Mouse (Mus musculus) right cerebral cortex, postnatal 10 days (tissue): ENCODE measurements around the gene Ice2.

Experiments
- DNase-seq, 2 experiments: peaks; one replicate each; pipeline ENCODE4 v3.0.0; 2021; ENCODE audit warnings: low spot score in 2 of 2

Gene Ice2

GRCm38 (mm10) chr9:69404671-69405070 lies 7.0 kb downstream of the Ice2 start:
- DNase-seq: no peak

- DNase-seq: no peak
Measured at GRCm38 (mm10) chr9:69419476-69419875, 21.8 kb downstream of the Ice2 start.

DNA sequence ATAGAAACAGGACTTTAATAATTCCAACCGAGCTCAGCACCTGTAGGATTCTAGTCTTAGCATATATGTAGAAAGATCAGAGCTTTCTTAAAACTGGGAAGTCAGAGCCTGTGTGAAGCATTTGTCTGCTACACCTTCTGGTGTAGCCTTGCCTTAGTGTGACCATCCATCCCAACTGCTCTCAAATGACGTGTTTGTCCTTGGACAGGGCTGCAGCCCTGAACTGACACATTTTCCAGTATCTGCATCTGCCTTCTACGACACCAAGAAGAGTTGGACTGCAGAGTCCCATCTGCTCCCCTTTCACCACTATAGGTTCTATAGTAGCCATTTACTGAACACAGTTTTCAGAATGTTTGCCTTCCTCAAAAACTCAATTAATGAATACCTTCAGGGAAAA lies 32.8 kb downstream of the Ice2 start:
- DNase-seq: no peak

DNA sequence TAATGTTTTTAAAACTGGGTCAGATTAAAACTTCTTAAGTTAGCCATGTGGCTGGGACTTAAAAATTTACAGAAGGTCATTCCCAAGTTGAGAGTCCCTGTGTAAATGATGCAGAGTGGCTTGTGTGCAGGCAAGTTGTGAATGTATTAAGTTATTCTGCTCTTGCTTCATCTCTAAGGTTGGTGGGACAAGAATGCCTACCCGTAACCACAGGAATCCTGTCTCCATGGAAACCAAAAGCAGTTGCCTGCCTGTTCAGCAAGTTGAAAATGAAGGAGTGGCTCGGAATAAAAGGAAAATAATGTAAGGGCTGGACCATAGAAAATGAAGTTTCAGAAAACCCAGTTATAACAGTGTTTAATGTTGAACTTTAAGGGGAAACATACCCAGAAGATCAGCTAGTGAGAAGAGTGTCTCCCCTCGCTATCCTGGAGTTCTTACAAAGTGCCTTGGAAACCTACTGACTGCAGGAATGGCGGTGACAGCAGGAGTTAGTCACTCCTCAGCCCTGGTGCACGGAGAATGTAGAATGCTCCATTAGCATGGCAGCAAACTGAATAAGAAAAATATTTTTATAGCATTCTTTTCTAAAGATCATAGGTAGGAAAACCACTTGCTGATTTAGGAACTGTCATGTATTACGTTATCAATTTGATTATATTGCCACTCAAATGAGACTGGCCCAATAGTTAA lies 34.3 kb downstream of the Ice2 start:
- DNase-seq: no peak

DNA sequence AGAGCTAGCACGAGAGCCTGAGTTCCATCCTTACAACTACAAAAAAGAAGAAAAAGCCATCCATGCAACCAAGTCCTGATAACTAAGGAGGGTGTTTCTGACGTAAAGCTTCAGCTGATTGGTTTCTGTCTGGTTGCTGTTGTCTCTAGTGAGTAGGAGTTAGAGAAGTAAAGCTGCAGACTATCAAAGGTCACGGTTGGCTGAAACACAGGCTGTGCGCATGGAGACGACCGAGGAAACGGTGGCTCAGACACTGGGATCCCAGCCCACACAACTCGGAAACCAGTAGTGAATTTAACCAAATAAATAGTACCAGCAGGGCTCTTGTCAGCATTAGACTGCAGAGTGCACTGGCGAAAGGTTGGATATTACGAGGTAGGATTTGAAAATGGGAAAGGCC lies 37.5 kb downstream of the Ice2 start:
- no peak for DNase-seq

GRCm38 (mm10) chr9:69435662-69436061 lies 38.0 kb downstream of the Ice2 start:
- DNase-seq: no peak

DNA sequence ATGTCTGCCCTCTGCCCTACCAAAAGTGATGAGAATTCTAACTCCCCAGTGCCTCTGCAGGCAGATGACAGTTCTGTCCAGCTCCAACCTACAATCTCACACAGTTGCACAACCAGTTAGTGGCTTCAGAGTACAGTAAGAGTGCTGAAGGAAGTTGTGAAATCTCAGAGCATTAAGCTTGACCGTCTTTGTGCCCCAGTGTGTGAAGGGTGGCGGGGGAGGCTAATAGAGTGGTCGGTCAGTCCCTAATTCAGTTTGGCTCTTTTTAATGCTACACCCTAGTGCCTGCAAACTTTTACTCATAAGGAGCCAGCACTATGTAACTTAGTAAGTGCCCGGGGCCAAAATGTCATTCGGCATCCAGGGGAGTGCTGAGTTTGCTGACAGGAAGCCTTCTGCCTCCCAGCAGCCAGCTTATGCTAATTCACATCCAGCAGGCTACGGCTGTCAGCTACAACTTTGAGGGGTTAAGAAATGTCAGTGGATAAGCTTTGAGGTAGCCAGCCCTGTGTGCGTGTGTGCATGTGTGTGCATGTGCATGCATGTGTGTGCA lies 42.2 kb downstream of the Ice2 start:
- DNase-seq: no peak

DNA sequence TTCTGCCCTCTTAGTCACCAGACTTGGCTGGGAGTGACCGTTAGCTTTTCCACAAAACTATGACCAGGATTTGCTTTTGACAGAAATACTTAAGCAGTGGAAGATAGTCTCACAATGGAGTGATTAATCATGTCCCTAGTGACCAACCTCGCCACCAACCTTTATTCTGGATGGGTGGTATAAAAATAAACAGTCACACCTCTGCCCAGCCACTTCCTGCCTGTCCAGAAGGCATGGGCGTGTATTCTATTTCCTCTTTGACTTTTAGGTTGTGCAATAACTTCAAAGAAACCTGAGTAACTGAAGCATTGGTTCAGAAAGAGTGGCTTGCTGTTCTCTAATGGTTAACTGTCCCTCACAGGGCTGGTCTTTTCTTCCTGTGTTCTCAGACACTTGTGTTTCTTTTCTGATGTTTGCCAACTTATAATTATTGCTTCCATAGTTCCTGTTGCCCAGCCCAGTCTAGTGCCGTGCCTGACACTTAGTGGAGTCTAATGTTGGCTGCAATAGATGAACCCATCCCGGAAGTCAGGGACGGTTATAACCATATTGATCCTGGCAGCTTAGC lies 44.8 kb downstream of the Ice2 start:
- DNase-seq: no peak

- no peak for DNase-seq
Measured at GRCm38 (mm10) chr9:69443203-69443602, 45.5 kb downstream of the Ice2 start.

DNA sequence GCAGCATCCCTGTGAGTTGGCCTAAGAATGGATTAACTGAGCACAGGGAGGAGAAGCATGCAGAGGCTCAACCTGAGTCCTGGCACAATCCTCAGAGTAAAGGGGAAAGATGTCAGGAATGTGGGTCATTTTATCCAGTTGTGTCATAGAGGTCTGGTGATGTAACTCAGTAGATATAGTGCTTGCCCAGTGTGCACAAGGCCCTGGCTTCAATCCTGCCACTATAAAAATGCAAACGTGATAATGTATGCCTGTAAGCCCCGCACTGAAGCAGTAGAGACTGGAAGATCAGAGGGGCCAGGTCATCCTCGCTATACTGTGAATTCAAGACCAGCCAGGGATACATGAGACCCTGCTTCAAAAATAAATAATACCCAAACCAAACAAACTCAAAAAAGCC lies 51.1 kb downstream of the Ice2 start:
- DNase-seq: no peak

DNA sequence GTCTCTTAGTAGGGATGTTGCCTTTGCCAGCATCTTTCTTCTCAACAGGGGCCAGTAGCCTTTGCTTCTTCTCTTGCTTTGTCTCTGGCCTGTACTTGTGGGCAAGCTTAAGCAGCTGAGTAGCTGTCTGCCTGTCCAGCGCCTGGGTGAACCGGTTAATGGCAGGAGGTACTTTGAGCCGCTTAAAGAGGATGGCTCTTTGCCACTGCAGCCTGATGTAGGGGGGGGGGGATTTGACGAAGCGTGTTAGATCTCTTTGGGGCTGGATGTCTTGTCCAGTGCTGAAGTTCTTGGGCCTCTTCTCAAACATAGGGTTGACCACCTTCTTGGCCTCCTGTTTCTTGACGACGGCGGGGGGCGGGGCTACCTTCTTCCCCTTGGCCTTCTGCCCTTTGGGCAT lies 52.9 kb downstream of the Ice2 start:
- no peak for DNase-seq

DNA sequence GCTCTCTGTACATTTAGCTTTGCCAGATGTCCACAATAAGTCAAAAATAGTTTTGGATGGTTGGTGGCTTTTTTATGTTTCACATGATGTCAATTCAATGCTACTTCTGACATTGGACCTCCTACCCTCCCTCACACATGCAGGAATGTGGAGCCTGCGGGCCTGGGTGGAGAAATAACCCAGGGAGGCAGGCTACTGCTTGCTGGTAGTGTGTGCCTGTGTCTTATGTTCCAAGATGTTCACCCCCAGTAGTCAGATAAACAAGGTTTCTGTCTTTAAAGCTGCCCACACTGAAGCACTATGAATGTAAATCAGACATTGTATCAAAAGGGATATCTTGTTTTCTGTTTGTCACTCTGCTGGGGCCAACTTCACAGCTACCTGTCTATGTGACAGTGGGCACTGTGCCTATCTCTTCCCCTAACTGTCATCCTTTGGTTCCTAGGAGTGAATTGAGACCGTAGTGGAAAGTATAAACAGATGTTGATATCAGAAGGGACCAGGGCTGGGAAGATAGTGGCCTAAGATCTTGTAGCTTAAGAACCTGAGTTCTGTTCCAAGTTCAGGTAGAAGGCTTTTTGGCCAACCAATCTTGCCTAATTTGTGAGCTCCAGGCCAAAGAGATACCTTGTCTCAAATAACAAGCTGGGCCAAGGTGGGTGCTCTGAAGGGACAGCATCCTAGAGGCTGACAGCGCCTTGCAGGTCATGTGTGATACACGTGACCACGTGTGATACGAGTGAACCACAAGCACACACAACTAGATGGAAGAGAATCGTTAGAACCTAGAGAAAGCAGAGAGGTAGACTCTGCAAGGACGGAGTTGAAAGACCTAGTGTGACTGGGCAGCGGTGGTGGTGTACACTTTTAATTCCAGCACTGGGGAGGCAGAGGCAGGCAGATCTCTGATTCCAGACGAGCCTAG lies 54.4 kb downstream of the Ice2 start:
- no peak for DNase-seq

DNA sequence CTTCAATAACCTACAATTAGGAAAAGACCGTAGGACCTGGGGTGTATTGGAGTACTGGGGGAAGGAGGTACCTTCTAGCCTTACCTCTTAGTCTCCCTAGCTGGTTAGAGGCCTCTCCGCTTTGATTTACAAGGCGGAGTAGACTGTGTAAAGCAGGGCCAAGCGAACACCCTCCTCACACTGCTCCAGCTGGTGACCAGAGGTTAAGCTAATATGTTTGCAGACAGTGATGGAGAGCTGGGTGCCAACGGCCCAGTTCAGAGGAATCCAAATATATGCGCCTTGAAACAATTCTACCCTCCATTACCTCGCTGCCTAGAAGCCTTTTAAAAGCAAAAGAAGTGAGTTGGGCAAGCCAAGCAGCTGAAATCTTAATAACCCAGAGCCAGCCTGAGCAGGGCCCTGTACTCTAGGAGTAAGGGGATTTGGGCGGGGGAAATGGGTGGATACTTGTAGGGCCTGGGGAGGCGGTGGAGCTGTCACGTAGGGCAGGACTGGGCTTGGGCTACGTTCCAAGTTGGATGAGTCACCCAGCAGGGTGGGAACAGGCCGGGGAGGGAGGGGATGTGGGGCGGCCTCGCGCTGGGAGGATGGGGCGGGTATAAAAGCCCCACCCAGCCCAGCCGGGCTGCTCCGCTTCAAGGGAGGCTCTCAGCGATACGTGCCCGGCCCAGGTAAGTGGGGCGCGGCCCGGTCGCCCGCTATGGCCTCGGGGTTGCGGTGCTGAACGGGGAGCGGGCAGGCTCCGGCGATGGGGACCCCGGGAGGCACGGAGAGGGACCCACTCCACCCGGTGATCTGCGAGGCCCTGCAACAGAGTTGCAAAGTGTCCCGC lies 55.6 kb downstream of the Ice2 start, which contains the start of gene Anxa2:
TSS of gene Anxa2 (plus strand) at position 555 of the 835 bp plus-strand sequence.
- peak; percentile 62 to 71 for DNase-seq

- DNase-seq: no peak
Measured at GRCm38 (mm10) chr9:69453901-69454666, 56.4 kb downstream of the Ice2 start.

DNA sequence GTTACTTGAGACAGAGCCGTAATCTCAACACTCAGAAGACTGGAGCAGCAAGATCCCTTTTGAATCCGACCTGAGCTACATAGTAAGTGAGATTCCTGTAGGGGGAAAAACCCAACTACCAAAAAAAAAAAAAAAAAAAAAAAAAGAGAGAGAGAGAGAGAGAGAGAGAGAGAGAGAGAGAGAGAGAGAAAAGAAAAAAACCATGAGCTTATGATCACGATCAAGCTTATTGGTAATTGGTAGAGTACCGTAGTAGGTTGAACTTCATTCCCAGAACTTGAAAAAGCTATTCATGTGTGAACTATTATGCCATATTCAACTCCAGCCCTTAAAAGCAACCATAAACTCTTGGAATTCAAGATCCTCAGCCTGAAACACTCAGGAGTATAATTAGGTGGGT lies 57.0 kb downstream of the Ice2 start:
- no peak for DNase-seq

- no peak for DNase-seq
Measured at GRCm38 (mm10) chr9:69455391-69455790, 57.7 kb downstream of the Ice2 start.

DNA sequence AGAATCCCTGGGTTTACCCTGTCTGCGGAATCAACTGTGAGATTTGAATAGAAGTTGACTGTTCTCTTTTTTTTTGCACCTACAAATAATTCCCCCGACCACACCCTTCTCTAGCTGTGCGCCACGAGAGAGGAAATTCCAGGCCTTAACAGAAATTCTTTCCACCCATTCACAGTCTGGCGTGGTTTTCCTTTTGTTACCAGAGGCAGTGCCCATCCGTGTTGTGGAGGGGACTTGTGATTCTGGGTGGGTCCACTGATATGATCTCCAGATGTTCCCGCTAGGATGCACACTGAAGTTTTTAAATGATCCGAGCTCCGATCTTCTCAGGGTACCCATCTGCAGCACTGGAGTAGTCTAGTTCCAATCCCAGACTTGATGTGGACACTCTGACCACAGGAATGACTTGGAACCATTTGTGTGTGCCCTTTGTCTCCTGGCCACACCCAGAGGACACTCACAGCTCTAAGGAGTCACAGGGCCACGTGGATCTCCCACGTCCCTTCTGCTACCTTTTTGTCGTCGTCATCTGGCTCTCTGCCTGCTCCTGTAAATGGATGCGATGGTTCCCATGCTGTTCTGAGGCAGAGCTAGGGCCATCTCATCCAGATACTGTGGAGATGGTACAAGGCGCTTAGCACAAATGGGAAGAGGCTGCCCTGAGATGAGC lies 58.8 kb downstream of the Ice2 start:
- no peak for DNase-seq

DNA sequence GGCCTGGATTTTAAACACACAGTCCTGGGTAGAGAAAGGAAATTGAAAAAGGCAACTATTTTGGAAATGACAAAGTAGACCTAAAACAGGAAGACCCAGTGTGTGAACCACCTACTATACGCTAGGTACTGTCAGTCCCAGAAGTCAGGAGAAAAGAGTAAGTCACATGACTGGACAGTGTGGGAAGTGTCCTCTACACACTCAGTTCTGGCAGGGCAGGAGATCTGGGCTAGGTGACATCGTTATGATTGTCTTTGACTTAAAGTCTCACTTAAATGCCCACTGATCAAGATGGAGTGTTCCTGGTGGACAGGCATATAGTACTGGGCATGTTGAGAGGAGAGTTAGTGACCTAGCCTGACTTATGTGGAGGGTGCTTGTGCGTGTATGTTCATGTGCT lies 59.4 kb downstream of the Ice2 start:
- DNase-seq: no peak

- DNase-seq: no peak
Measured at GRCm38 (mm10) chr9:69457747-69458625, 60.3 kb downstream of the Ice2 start.
